Mouse (Mus musculus): ENCODE data around the gene D430041D05Rik.

DNA sequence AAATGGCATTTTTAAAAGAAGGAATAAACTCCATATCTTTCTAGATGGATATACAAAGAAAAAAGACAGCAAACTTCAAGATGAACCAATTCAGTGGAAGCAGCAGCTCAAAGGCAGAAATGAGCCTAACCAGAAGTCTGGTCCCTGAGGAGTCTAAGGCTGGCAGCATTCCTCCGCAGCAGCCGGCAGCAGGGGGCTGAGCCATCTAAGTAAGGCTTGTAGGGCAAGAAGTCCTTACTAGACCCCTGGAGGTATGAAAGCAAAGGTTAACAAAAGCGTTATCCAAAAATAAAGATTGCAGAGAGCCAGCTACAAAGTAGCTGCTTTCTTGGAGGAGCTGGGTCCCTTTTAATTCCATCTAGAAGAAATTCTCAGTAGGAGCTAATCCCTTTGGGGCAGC lies 32.0 kb downstream of the D430041D05Rik start:
- TF ChIP-seq NANOG (IDR thresholded peaks at IDR 0.05; ENCODE audit: borderline replicate concordance, low read length) (no peak), CTCF (conservative IDR thresholded peaks at IDR 0.05; ENCODE audit: low read length) (no peak), POU5F1 (IDR thresholded peaks at IDR 0.05; ENCODE audit: borderline replicate concordance, low read length) (no peak)
